Mouse (Mus musculus) embryonic facial prominence, embryonic 14.5 days (tissue): ENCODE measurements around the gene Skida1. TPM values are rescaled to one million over a fixed set of nuclear protein-coding genes. Genes with fewer than 3 reads are reported as not detected.
A peak's percentile ranks its signal among the peaks of the same experiment; 100 is the strongest.

Experiments used
- ATAC-seq: fragments of 200-750 bp; cut with Nextera tagmentation; 2 replicates; pipeline ENCODE4 v1.8.0; 2017; ENCODE audit warnings: low read depth, moderate number of reproducible peaks, moderate TSS enrichment
- DNase-seq: peaks from one replicate; pipeline ENCODE4 v3.0.0-alpha.2; 2015; ENCODE audit warnings: low spot score
- H3K27ac ChIP-seq: fragments of 300-500 bp; sonication (generic); replicated peaks from 2 replicates; pipeline ENCODE4 v1.5.1; 2014; ENCODE audit warnings: low read depth, mild to moderate bottlenecking, low read length, moderate library complexity
- H3K27me3 ChIP-seq: fragments of 300-500 bp; sonication (generic); replicated peaks from 2 replicates; pipeline ENCODE4 v1.6.1; 2014; ENCODE audit warnings: low read length; ENCODE audit not compliant: control insufficient read depth, insufficient read depth
- H3K36me3 ChIP-seq: fragments of 300-500 bp; sonication (generic); 2 replicates; pipeline ENCODE4 v1.6.1; 2014; ENCODE audit warnings: low read length, mixed read lengths; ENCODE audit not compliant: control insufficient read depth, insufficient read depth
- H3K4me1 ChIP-seq: fragments of 300-500 bp; sonication (generic); 2 replicates; pipeline ENCODE4 v1.6.1; 2014; ENCODE audit warnings: antibody characterized with exemption, low read length; ENCODE audit not compliant: control insufficient read depth, insufficient read depth
- H3K4me2 ChIP-seq: fragments of 300-500 bp; sonication (generic); 2 replicates; pipeline ENCODE4 v1.6.1; 2014; ENCODE audit warnings: low read depth, mild to moderate bottlenecking, low read length, moderate library complexity, mixed read lengths
- H3K4me3 ChIP-seq: fragments of 300-500 bp; sonication (generic); 2 replicates; pipeline ENCODE4 v1.5.1; 2014; ENCODE audit warnings: low read depth, mild to moderate bottlenecking, low read length
- H3K9ac ChIP-seq: fragments of 300-500 bp; sonication (generic); 2 replicates; pipeline ENCODE4 v1.6.1; 2014; ENCODE audit warnings: low read depth, mild to moderate bottlenecking, low read length, moderate library complexity, mixed read lengths
- H3K9me3 ChIP-seq: fragments of 300-500 bp; sonication (generic); 2 replicates; pipeline ENCODE4 v1.6.1; 2016; ENCODE audit warnings: low read length; ENCODE audit not compliant: control insufficient read depth
- WGBS: fragments of 180-500 bp; shearing (Covaris S2); extraction: QIAGEN DNeasy Blood & Tissue Kit; methylation state at CpG from one replicate; pipeline ENCODE4 v1.1.7; 2014; 5-methylcytosine and 5-hydroxymethylcytosine counted together
- polyA plus RNA-seq: library from polyadenylated mRNA; unstranded; fragments of >200 nt; fragmentation: Nextera tagmentation; extraction: Ambion mirVana; gene quantifications from 2 replicates; pipeline ENCODE4 v1.2.1, GENCODE M21; 2014

The Skida1 gene
- polyA plus RNA-seq, 1 experiment from 2014 or later = 4.0 TPM

GRCm38 (mm10) chr2:18019122-18019521 lies 29.7 kb downstream of the Skida1 start:
- Histone ChIP-seq H3K27me3 (no peaks in the 10 kb centered on the region), H3K9ac (no peak overlapping the region), H3K36me3 (no peaks in the 10 kb centered on the region), H3K27ac (no peak overlapping the region), H3K9me3 (no peaks in the 10 kb centered on the region), H3K4me1 (no peaks in the 10 kb centered on the region), H3K4me3 (no peak overlapping the region), H3K4me2 (no peak overlapping the region)
- DNase-seq = no peak
- no peak for ATAC-seq
- WGBS = 82% methylated on average over 1 of the region's 1 CpGs

GRCm38 (mm10) chr2:18017321-18017720 lies 31.5 kb downstream of the Skida1 start:
- DNase-seq (no peak), ATAC-seq (no peak)
- Histone ChIP-seq H3K9ac (no peak overlapping the region), H3K4me2 (no peak overlapping the region), H3K27me3 (no peaks in the 10 kb centered on the region), H3K4me1 (no peaks in the 10 kb centered on the region), H3K9me3 (no peaks in the 10 kb centered on the region), H3K4me3 (no peak overlapping the region), H3K36me3 (no peaks in the 10 kb centered on the region), H3K27ac (no peak overlapping the region)
- WGBS = 95% methylated on average over 6 of the region's 6 CpGs

- Histone ChIP-seq H3K4me2 (no peak overlapping the region), H3K9me3 (no peaks in the 10 kb centered on the region), H3K27me3 (no peaks in the 10 kb centered on the region), H3K9ac (no peak overlapping the region), H3K4me3 (no peak overlapping the region), H3K4me1 (no peaks in the 10 kb centered on the region), H3K36me3 (no peaks in the 10 kb centered on the region), H3K27ac (no peak overlapping the region)
- DNase-seq (no peak), ATAC-seq (no peak)
- whole genome bisulfite sequencing = 86% methylated on average over 1 of the region's 1 CpGs
These were observed 32.2 kb downstream of the Skida1 start for GRCm38 (mm10) chr2:18016639-18017038.

GRCm38 (mm10) chr2:18015581-18015980 lies 33.3 kb downstream of the Skida1 start:
- no peak overlapping the region for H3K4me2 ChIP-seq
- 47% methylated on average over 3 of the region's 3 CpGs for WGBS
- DNase-seq (no peak), ATAC-seq (no peak)
- no peaks in the 10 kb centered on the region for H3K36me3 ChIP-seq
- H3K27ac ChIP-seq = no peak overlapping the region
- H3K9ac ChIP-seq = no peak overlapping the region
- no peaks in the 10 kb centered on the region for H3K4me1 ChIP-seq
- no peak overlapping the region for H3K4me3 ChIP-seq
- no peaks in the 10 kb centered on the region for H3K27me3 ChIP-seq
- H3K9me3 ChIP-seq = no peaks in the 10 kb centered on the region

- no peak overlapping the region for H3K9ac ChIP-seq
- no peaks in the 10 kb centered on the region for H3K36me3 ChIP-seq
- DNase-seq = no peak
- WGBS = 88% methylated on average over 3 of the region's 3 CpGs
- no peaks in the 10 kb centered on the region for H3K9me3 ChIP-seq
- no peak overlapping the region for H3K4me3 ChIP-seq
- no peak overlapping the region for H3K27ac ChIP-seq
- ATAC-seq = no peak
- H3K4me1 ChIP-seq = no peaks in the 10 kb centered on the region
- no peak overlapping the region for H3K4me2 ChIP-seq
- no peaks in the 10 kb centered on the region for H3K27me3 ChIP-seq
These were observed 36.0 kb downstream of the Skida1 start for GRCm38 (mm10) chr2:18012866-18013265.

- no peak overlapping the region for H3K27ac ChIP-seq
These were observed 37.6 kb downstream of the Skida1 start for GRCm38 (mm10) chr2:18011226-18011625.

GRCm38 (mm10) chr2:18005137-18005536 lies 43.7 kb downstream of the Skida1 start:
- DNase-seq = peak; percentile 42
- H3K36me3 ChIP-seq = no peaks in the 10 kb centered on the region
- no peak overlapping the region for H3K27ac ChIP-seq
- H3K4me2 ChIP-seq = no peak overlapping the region
- no peaks in the 10 kb centered on the region; the same call in 1 of the 2 replicates for H3K4me1 ChIP-seq
- peak; percentile 37; the same call in 1 of the 2 replicates for ATAC-seq
- H3K4me3 ChIP-seq = no peak overlapping the region
- H3K9ac ChIP-seq = no peak overlapping the region
- no peaks in the 10 kb centered on the region for H3K9me3 ChIP-seq
- no peaks in the 10 kb centered on the region for H3K27me3 ChIP-seq
- 23% methylated on average over 8 of the region's 8 CpGs for WGBS

More at GRCm38 (mm10) chr2:18011226-18011625, 37.6 kb downstream of the Skida1 start:
- Histone ChIP-seq H3K9ac (no peak overlapping the region), H3K4me2 (no peak overlapping the region), H3K4me3 (no peak overlapping the region), H3K4me1 (no peaks in the 10 kb centered on the region), H3K9me3 (no peaks in the 10 kb centered on the region), H3K27me3 (no peaks in the 10 kb centered on the region), H3K36me3 (no peaks in the 10 kb centered on the region)
- 72% methylated on average over 6 of the region's 6 CpGs for WGBS
- DNase-seq (no peak), ATAC-seq (no peak)

- no peak overlapping the region for H3K27ac ChIP-seq
- DNase-seq = peak; percentile 72
- H3K4me1 ChIP-seq = no peaks in the 10 kb centered on the region; the same call in 1 of the 2 replicates
- no peak overlapping the region for H3K4me2 ChIP-seq
- 32% methylated on average over 4 of the region's 4 CpGs for WGBS
- no peaks in the 10 kb centered on the region for H3K9me3 ChIP-seq
- no peak overlapping the region for H3K9ac ChIP-seq
- H3K4me3 ChIP-seq = no peak overlapping the region
- H3K27me3 ChIP-seq = no peaks in the 10 kb centered on the region
- peak; percentile 60 for ATAC-seq
- H3K36me3 ChIP-seq = no peaks in the 10 kb centered on the region
These were observed 44.6 kb downstream of the Skida1 start for GRCm38 (mm10) chr2:18004286-18004685.

GRCm38 (mm10) chr2:18002306-18002705 lies 46.5 kb downstream of the Skida1 start:
- Histone ChIP-seq H3K4me3 (no peak overlapping the region), H3K4me2 (no peak overlapping the region), H3K27ac (no peak overlapping the region), H3K9me3 (no peaks in the 10 kb centered on the region), H3K9ac (no peak overlapping the region), H3K36me3 (no peaks in the 10 kb centered on the region), H3K27me3 (no peaks in the 10 kb centered on the region), H3K4me1 (no peaks in the 10 kb centered on the region; the same call in 1 of the 2 replicates)
- 95% methylated on average over 3 of the region's 3 CpGs for WGBS
- ATAC-seq = no peak
- no peak for DNase-seq
